Mouse (Mus musculus) kidney, adult 9 months (tissue): ENCODE measurements around the gene Itga1.
A peak's percentile ranks its signal among the peaks of the same experiment; 100 is the strongest.

Source experiments
- DNase-seq: peaks from one replicate; pipeline ENCODE4 v3.0.0; 2022

Gene Itga1

DNA sequence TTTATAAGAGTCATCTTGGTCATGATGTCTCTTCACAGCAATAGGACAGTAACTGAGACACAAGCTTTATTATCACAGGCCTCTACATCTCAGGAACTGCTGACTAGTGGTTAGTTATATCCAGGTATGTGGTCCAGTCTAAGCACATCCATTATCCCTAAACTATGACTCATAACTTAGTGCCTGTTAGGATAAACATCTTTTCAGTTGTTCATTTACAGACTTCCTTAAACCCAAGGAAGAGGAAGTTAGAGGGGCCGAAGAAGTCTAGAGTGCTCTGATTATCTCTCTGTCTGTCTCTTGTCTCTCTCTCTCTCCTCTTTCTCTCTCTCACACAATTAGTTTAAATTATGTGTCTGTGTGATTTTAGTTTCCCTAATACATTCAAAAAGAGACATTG, 117.1 kb downstream of the Itga1 start:
- DNase-seq = no peak

DNA sequence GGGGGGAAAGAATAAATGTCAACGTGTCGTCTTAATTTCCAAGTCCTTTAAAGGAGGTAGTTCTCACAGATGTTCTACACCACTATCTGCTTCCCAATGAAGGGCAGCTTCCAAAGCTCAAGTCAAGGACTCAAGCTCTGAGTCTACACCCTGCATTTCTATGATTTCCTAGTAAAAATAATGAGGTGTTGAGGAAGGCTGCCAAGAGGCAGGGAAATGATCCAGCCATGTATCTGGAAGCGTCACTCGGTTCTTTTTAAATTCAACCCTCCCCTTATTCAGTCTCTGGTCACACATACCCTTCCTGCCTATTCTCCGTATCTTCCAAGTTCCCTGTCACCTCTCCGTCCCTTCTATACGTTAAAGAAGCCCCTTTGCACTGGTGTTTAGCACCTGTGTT, 118.6 kb downstream of the Itga1 start:
- no peak for DNase-seq

DNA sequence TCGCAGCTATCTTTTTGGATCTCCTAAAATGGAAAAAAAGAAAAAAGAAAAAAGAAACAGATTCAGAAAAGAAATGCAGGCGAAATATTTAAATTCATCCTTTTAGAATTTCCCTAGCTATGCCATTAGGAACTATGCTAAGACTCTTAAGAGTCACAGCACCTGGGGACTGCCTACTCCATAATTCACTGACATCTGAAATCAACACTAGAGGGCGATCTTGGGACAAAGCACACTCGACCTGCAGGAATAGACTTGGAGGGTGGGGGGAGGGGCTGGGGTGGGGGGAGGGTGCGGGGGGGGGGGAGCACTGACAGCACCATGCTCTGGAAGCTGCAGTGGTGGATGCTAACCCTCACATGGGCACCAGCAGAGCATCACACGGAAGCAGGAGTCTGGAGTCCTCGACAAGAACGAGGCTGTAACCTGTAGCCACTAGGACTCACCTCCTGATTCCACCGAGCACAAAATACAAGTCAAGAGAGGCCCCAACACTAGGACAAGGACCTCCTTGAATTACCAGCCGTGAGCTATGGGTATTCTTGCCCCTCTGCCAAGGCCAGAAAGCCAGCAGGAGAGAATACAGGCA, 120.8 kb downstream of the Itga1 start:
- peak; percentile 62 for DNase-seq

DNA sequence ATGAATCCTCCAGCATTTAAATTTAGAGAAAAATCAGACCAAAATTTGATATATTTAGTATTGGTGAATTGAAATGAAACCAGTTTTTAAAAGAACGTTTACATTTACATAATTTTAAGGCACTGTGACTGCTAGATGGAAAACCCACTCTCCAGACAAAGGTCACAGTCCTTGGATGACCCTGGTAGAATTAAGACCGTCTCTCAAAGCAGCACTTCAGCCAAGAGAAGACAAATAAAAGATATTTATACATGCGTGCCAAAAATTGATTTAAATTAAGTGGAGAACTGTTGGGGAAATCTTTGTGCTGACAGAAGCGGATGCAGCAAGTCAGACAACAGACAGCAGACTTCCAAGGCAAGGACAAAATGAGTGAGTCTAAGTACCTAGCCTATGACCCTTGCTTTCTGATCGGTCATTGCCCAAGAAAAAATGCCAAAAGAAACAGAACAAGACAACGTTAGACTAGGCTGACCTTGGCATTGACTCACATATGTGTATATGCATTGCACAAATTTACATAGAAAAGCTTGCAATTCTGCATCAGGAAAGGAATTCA, 127.2 kb downstream of the Itga1 start:
- no peak for DNase-seq

DNA sequence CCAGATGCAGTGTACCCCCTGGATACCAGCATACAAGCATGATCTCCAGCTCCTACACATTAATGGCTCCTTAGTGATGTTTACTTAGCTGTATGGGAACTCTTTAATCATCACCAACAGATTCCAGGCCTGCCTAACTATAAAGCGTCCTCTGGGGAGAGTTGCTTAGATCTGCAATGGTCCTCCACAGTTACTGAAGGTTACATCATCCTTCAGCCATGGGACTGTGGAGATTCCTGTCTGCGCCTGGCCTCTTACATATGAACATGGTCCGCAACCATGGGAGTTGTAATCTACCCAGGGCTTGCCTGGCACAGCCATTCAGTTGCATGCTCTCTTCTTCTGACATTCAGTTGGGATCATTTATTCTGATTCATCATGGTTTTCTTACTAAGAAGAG, 129.9 kb downstream of the Itga1 start:
- no peak for DNase-seq

DNA sequence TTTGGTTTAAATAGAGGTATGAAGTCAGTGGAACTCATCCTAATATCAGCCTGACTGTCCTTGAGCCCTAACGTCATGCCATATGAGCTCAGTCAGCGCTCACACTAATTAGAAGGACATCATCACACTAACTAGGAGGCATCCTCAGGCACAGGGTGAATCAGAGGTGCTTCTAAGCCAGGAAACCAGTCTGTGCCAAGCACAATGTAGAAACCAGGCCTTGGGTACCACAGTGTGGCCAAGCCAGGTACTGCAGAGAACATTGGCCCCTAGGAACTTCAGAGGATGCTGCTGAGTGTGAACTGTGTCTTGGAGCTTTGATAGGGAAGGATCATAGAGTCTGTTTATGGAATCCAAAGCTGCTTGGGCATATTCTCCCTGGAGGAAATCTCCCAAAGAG, 137.5 kb downstream of the Itga1 start:
- DNase-seq = peak; percentile 77

DNA sequence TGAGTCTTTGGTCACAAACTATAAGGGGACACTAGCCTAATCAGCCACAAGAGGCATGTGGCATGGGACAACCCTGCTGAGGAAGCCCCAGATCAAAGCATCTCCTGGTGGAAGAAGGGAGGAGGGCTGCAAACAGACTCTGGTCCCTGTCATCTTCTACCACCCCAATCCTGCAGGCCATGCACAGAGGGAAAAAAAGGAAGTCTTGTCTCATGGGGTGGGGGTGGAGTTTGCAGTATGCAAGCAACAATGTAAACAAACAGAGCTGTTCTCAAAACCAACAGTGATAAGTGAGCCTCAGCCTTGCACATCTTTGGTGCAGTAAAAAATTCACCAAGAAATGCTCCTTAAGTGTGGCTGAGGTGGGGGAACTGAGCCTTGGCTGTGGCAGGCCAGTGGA, 147.2 kb downstream of the Itga1 start:
- no peak for DNase-seq

DNA sequence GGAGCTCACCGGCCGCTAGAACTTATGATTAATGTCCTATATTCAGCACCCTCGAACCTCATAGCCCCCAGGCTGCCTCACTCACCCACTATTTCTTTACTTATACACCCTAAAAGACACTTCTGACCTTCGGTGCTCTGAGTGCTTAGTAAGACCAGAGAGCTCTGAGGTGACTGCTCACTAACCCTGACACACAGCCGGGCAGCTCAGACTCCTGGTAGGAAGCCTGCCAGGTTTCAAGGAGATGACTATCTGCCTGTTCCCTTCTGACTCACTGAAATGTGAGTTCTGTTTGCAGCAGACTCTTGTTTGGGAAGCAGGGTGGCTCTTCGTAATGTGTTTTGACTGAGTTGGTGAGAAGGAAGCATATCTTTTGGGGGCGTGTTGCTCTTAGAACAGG, 168.2 kb downstream of the Itga1 start:
- no peak for DNase-seq

DNA sequence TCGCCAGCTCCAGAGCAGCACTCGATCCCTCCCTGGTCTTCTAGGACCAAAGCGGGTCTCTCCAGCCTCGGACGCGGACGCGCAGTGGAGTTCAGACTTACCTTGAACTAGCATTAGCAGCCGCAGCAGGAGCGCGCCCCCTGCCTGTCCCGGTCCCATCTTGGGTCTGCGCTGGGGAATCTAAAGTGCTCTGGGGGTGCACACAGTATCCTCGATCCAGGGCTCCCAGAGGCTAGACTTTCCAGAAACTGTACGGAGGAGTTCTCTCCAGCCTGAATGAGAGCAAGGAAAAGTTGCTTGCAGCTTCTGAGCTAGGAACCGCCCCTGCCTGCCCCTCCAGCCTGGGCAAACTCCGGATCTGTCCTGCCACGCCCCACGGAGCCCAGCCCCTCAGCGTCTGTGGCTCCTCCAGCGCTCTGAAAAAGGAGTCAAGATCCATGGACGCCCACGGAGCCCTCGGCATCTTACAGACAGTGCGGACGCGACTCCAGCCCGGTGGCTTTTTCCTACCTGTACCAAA, 169.9 kb downstream of the Itga1 start, which contains the start of gene Itga2:
Gene Itga2, minus strand, starts transcription at position 326 of the 520 bp plus-strand sequence.
- DNase-seq = peak; percentile 45

DNA sequence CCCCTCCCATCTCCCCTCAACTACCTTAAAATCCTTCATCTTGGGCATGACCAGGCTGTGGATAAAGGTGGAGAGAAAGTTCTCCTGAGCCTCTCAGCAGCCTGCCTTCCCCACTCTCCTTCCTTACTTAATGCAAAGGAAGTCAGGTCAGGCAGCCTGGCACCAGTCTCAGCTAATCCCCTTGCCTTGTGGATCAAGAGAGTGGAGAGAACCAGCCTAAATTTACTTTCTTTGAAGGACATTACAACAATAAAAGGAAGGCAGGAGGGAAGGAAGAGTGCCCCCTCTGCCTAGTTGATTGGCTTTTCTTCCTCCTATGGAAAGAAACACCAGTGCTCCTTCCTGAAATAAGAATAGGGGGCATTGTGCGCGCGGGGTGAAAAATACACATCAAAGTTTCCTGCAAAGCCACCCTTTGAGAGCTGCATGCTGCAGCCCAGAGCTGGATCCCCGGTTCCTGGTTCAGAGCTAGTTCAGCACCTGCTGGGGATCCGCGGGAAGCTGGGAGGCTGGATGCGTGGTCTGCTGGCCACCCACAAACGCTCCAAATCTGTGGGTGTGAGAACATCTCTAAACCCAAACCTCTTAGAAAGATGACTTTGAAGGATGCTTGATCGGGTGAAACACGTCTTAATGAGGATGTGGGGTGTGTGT, 170.6 kb downstream of the Itga1 start:
- no peak for DNase-seq

DNA sequence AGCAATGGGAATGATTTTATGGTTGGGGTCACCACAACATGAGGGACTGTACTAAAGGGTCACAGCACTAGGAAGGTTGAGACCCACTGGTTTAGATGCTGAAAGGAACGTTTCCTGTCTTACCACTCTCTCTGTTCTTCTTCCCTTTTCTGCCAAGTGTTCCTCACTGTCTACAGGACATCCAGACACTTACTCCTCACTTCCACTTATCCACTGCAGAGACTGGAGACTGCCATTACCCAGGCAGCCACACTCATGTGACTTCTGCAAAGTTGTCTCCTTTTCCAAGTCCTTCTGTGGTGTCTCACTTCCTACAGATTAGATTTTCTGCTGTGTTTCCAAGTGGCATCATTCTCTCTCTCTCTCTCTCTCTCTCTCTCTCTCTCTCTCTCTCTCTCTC, 177.0 kb downstream of the Itga1 start:
- DNase-seq = no peak

DNA sequence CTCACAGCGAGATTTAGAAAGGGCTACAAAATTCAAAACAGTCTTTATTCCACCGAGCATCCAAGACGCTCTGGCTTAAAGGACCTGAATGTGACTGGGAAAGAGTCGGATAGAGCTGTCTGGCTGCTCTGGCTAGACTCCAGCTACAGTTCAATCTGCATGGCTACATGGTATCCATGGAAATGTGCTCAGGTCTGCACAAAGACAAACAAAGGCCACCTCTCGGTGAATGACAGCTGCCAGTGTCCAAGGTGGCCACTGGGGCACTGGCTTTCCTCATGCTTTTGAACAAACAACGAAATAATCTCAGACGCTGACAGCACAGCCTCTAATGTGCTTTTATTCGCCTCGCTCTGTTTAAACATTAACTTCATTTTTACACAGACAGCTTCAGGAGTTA, 178.4 kb downstream of the Itga1 start:
- DNase-seq = peak; percentile 32

DNA sequence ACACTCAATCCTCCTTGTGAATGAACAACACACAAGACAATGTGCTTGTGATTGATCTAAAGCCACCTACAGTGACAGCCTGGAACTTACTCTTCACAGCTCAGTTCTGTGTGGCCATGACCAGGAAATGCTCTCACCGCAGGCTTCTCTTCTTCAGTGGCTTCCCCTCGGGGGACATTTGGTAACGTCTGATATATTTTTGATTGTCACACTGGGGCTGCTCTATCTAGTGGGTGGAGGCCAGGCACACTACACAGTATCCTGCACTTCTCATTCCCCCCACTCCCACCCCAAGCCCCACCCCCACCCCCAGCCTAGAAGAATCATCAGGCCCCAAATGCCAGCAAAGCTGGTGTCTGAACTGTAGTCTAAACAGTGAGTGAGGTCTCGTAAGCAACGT, 186.0 kb downstream of the Itga1 start:
- no peak for DNase-seq

DNA sequence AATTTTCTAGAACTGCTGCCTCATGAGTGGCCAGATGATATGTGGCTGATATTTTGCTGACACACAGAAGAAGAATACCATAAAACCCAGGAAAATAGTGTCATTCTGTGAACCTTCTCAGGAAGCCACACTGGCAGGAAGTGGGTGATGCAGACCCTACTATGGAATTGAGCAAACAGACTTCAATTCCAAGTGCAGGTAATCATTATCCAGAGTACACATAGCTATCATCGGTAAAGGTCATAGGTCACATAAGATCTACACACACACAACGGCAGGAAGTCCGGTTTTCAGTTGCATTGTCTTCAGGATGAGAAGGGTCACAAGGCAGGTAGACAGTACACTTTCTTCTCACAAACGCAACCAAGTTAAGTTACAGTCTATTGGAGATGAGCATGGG, 186.8 kb downstream of the Itga1 start:
- DNase-seq = no peak

DNA sequence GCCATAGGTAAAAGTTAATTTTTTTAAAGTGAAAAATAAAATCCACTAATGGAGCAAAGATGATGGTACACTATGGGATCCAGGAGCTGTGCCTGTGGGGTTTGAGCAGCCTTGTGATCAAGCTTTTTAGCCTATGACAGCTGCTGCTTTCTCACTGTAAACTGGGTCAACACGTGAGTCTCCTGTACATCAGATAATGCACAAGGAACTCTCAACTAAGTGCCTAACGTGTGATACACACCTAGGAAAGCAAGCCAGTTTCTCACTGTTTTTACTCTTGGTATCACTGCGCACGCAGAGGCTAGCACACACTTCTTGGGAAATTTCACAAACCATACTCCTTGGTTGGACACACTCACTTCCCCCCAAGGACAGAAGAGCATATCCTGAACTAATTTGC, 187.2 kb downstream of the Itga1 start:
- no peak for DNase-seq

DNA sequence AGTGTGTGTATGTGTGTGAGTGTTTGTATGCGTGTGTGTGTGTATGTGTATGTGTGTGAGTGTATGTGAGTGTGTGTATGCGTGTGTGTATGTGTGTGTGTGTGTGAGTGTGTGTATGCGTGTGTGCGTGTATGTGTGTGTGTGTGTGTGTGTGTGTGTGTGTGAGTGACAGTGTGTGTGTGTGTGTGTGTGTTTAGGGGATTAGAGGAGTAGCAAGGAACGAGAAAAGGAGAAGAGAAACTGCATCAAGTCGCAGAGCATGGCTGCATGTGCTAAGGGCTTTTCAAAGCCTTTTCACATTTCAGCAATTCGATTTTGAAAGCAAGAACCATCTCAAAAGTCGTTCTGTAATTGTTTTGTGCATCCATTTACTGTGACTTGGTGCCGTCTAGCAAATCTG, 191.1 kb downstream of the Itga1 start:
- DNase-seq = no peak

DNA sequence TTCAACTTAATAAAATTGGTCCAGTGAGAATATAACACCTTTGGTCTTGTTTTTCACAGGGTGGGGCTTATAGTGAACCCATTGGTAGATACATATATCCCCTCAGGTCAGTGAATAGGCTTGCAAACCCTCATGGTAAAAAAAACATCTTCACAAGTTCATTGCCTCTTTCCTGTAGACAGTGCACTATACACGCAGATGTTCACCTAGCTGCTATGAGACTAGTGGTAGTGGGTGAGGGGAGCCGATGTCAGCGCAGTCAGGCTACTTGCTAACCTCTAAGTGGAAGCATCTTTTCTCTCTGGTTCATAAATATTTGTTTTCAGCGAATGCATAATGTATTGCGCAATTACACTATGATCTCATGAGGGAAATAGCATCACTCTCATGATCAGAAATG, 192.2 kb downstream of the Itga1 start:
- DNase-seq = no peak

DNA sequence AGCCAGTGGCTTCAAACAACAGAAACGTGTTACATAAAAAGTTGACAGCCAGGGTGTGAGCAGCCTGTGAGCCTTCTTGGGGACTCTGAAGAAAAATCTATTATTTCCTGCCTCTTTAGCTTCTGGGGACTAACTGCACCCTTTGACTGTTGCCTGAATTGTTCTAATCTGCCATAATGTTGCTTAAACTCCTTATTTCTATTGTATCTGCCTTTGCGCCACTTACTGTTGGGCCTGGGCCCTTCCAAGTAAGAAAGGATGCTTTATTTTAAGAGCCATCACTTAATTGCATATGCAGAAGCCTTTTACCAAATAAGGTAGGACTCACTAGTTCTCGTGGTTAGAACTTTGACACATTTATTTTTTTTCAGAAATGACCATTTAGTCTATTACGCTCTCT, 193.9 kb downstream of the Itga1 start:
- no peak for DNase-seq
